Mouse (Mus musculus): Measurements from ENCODE around the gene Ldah.
"Not testable (repeated sequence)": the region's sequence is repeated elsewhere in the genome, so short reads cannot be mapped to it uniquely, and the experiment has no call there.

The Ldah gene

DNA sequence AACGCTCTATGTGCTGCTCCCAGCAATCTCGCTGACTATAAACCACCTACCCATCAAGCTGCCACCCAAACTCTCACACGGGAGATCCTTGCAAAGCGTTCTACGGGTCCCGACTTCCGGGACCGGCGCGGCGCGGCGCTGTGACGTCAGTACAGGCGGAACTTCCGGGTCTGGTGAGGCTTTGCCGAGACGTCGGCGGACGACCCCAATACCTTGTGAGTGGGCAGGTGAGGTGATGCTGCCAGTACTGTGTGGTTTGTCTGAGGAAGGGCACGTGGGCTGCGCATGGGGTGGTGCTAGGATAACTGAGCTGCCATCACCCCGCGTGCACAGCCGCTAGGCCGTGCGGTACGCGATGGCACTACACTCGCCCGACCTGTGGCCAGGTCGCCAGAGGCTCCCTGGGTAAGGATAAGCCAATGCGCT, at the start of gene Ldah:
TSS of gene Ldah (plus strand) at position 130 of the 426 bp plus-strand sequence.
- peak; percentile 90 for DNase-seq (ENCODE audit: low spot score)

DNA sequence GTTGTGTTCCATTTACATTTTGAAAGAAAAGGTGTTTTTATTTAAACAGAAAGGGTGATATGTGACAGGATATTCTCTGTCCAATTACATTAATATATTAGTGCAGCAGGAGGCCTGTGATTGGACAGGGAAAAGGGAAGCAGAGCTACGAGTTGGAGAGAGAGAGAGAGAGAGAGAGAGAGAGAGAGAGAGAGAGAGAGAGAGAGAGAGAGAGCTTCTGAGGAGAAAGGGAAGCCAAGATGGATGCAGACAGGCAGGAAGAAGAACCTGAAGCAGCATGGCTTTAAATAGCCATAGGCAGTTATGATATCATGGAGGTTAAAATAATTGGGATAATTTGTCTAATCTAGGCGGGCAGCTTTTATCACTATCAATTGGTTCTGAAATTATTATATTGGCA, 40.2 kb upstream of the Ldah start:
- no peak for DNase-seq (ENCODE audit: low spot score)

DNA sequence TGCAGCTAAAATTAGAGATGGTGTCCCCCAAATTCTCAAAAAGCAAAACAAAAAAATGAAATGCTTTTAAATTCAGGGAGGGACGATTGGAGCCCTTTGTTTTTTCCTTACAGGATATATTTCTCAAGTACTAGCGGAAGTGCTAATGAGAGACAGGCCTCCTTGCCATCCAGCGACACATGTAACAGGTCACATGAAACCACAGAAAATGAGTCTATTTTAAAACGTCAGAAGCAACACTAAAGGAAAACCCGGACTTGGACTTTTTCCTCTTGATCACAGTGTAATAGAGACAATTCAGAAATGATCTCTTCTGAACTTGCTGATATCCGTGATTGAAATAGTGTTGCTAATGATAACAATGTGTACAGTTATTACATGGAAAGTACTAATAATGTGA, 27.0 kb upstream of the Ldah start:
- DNase-seq (ENCODE audit: low spot score): no peak

DNA sequence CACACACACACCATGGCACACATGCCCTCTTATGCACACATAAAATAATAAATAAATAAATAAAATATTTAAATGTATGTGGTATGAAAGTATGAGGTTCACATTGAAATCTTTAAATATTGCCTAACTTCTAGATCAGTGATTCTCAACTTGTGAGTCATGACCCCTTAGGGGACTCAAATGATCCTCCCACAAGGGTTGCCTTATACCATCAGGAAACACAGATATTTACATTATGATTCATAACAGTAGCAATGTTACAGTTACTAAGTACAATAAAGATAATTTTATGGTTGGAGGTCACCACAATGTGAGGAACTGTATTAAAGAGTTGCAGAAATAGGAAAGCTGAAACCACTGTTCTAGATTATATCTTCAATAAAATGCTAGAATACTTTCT, 26.2 kb upstream of the Ldah start:
- no peak for DNase-seq (ENCODE audit: low spot score)

DNA sequence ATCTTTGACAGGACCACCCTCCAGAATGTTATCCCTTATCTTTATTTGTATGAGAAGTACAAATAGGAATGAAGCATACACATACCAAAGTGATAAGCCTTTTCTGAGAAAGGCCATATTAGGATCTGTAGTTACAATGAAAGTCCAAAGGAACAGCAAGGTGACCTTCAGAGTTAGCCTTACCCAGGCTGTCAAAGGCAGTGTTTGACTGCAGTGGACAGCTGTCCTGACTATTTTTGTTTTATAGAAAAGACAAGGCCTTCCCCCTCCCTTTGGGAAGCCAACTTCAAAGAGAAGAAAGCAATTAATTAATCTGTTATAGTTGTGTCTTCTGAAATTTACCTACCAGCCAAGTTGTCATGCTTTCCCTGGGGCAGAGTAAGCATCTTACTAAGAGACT, 23.4 kb upstream of the Ldah start:
- no peak for DNase-seq (ENCODE audit: low spot score)

DNA sequence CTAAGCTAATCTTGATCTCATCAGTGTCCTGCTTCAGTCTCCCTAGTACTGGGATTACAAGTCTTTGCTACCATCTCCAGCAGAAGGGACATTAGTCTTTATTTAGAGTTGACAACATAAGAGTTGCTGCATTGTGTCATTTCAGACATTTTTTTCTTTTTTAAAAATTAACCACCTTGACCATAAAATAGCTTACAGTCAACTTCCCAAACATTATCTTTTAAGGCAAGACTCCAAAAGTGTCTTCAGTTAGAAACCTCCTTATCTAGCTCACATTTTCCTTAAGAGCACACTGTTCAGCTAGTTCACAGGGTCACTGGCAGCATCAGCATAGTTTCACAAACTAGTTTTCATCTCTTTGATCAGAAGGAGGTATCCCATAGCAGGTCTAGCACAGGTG, 19.7 kb upstream of the Ldah start:
- DNase-seq (ENCODE audit: low spot score): no peak

DNA sequence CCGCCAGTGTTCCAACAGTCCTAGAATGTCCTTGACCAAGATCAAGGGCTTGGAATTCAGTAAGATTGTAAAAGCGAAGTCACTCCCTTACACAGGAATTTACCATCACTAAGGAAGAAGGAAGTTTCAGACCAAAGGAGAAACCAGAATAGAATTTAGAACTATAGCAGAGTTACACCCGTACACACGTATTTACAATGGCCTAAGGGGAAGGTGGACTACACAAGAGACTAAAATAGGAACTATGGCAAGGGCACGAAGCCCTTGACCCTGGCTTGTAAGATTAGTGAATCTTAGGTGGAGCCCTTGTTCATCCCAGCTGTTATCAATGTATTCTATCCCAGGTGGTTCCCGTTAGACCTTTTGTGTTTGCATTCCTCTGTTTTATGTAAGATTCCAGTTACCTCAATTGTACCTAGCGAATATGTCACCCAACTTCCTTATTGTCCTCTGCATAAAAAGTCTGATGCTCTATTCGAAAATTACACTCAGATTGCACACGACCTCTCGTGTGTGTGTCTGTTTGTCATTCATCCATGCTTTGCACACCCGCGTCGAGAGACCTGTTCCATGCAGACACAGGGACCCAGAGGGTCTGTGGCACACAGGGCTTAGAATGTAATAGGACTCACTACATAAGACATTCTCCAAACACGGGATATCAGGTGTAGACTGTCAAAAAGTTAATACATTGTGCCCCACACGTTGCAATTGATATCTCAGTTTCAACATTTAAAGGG, 18.9 kb upstream of the Ldah start:
- DNase-seq (ENCODE audit: low spot score): not testable (repeated sequence)

DNA sequence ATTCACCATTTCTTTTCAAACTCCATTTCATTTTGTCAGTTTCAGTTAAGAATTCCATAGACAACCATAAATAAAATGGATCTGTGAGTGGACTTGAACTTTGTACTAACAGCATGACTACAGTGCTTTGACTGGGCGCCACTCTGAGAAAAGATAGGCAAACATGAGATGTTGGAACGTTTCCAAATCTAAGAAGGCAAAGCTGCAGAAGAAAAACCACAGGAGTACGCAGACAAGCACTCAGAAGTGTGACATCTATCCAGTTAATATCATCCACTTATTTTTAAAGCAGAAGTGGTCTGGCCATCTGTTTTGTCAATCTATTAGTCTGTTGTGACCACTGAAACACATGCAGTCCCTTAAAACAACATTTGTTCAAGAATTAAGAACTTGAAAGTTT, 18.2 kb upstream of the Ldah start:
- no peak for DNase-seq (ENCODE audit: low spot score)

DNA sequence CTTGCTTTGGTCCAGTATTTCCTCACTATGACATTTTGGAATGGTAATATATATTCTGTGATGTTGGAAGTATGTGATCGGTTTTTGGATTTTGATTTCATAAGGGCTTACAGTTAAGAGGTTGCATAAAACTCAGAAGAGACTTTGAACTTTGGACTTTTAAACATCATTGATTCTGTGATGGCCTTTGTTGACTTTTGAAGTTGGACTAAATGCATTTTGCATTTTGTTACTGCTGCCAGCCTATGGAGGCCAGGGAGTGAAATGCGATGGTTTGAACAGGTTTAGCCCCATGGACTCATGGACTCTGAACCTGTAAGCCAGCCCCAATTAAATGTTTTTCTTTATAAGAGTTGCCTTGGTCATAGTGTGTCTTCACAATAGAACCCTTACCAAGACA, 2.2 kb upstream of the Ldah start:
- no peak for DNase-seq (ENCODE audit: low spot score)

DNA sequence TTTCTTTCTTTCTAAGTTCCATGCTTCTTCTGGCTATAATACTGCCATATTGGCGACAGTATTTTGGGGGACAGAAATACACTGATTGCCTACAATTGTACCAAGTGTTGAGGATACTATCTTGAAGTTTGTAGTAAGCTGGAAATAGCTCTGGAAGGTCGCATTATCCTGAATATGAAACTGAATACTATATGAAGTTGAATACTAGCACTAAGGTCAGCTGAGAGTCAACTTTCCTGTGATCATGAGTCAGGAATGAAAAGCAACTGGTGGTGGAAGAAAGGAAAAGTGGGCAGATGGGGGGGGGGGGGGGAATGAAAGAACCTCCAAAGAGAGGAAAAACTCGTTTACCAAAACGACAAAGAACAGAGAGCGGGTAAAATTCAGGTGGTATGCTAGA, 329 bp upstream of the Ldah start:
- no peak for DNase-seq (ENCODE audit: low spot score)

DNA sequence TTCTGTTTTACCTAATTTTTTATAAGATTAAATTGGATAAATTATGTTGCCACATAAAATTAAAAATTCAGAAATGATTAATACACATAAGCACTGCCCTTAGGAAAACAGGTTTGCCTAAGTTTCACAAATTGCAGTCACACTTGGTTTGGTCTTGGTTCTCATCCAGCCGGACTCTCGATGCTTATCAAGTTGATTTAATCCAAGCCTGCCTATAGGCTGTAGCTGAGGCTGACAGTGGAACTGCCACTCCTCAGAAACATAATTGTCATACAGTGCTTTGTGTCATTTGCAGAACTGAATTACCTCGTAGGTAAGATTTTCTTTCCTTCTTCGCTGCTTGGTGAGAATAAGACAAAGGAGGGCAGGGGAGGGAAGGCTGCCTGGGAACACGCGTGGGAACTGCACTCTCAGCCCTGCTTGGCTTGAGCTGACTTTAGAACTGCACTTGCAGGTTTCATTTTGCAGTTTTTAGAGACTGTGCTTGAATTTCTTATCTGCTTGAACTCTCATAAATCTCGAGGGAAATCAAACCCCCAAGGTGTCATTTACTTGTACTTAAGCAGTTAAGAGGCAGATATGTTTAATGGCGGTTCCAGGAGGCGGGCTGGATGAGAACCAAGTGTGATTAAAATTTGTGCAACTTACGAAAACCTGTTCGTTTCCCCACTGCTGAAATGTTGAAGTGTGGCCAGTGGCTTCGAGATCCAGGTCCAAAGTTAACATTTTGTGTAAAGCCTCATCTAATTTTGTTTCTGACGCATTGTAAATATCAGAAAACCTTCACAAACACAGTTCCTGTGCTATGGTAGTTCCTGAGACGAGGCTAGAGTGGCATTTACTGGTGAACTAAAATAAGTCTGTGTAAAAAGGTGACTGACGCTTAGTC, 8.7 kb downstream of the Ldah start:
- no peak for DNase-seq (ENCODE audit: low spot score)

DNA sequence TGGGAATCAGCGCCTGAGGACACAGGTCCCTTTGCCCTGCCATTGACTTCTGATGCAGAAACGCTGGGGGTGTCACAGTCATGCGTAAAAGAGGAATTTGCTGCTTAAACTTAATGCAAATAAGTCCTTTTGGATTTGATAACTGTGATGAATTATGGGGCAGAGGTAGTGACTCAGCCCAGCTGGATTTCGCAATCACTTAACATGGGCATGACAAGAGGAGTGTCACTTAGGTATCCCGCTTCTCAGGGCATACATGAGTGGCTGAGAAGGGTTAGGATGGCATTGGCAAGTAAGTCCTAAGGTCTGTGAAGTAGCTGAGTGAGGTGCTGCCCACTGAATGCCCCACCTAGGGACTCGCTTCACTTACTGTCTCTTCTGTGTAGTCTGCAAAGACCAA, 15.1 kb downstream of the Ldah start:
- DNase-seq (ENCODE audit: low spot score): no peak

DNA sequence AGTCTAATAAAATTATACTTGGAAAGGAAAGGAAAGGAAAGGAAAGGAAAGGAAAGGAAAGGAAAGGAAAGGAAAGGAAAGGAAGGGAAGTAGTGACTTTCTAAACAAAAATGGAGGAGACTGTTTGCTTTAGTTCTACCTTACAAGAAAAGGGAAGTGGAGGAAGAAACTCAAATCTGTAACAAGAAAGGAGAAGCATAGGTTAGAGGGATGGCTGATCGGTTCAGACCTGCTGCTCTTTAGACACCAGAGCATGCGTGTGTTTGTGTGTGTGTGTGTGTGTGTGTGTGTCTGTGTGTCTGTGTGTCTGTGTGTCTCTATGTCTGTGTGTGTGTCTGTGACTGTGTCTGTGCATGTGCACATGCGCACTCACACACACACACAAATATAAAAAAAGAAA, 23.2 kb downstream of the Ldah start:
- DNase-seq (ENCODE audit: low spot score): no peak

DNA sequence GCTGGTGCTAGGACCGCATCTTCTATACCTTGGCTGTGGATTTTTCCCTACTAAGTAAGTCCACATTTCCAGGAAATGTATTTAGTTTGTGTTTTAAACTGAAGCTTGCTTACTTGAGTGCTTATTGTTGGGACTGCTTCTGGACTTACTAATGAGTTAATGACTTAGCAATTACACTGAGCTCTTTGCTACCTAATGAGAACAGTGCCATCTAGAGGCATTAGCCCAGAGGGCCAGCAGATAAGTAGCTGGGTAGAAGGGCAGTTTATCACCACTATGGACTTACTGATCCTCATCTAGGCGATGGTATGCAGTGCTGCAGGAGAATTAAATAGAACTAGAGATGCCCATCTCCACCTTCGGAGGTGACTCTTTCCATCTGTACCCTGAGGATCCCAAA, 24.8 kb downstream of the Ldah start:
- DNase-seq (ENCODE audit: low spot score): no peak

DNA sequence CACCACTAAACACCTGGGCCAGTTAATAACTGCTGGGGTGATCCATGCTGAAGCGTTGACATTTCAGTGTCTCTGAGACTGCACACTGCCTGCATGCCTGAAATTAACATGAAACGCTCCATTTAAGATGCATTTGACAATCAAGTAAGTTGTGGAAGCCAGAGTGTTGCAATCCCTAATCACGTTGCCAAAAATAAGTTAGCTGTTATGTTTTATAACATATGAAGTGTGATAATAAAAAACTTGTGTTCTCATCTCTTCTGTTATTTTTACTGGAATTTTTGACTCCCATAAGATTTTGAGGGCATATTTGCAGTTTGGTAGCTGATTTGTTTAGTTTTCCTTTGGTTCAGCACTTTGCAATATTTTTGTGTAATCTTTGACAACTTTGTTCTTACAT, 34.3 kb downstream of the Ldah start:
- no peak for DNase-seq (ENCODE audit: low spot score)

DNA sequence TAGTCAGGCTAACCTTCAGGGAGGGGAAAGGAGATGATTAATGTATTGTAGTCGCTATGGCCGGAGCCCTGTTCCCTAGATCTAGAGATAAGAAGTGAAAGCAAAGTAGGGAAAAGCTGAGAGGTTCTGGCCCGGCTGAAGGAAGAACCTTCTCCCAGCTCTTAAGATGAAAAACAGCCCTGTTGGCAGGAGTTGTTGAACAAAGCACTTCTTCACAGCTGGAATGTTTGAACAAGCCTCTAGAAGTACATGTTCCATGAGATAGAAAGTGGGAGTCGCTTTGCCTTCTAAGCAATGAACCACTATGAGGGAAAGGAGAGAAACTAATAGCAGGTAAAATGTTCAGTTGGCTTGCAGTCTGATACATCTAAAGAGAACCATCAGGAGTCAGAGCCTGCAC, 36.8 kb downstream of the Ldah start:
- no peak for DNase-seq (ENCODE audit: low spot score)

DNA sequence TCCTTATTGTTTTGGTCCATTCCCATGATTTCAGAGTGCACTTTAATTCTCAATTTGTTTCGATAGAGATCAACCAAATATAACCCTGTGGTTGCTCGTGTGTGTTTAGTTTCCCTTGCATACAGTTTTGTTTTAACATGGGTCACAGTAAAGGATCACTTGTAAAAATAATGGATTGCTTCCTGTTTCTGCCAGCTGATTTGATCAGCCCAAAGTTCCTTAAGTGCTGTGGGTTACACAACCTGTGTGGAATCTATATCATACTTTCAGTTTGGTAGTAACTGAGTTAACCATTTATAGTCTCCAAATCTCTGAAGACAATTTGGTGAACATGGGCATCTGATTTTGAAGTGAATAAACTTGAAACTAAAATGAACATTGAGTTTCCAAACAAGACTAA, 52.4 kb downstream of the Ldah start:
- DNase-seq (ENCODE audit: low spot score): no peak

DNA sequence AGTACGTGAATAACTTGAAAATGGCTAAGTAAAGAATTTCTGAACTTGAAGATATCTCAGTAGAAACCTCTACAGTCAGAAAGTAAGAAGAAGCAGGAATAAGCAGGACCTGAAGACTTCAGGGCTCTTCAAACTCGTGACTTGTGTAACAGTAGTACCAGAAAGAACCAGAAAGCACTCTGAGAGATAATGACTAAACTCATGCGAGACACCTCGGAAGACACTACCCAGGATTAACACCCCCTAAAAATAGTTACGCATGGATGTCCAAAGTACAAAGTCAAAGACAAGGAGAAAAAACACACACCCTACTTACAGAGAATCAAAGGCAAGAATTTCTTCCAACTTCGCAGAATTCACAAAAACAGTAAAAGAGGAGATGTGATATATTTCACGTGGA, 58.4 kb downstream of the Ldah start:
- DNase-seq (ENCODE audit: low spot score): no peak

DNA sequence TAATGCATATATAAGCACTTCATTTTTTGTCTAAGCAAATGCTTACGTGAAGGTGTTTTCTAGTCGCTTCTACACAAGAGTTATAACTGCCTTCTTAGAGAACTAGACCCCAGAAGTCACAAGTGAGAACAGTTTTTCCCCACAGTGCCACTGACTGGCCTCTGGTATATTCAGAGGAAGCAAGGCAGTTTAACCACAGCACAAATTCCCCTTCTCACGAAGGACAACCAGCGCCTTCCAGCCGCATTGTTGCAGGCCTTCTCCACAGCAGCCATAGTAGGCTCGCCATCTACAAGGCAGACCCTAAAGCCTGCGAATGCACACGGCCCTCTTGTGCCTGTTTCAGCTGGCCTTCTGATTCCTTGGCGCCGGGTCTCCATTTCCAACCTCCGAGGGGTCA, 61.7 kb downstream of the Ldah start:
- no peak for DNase-seq (ENCODE audit: low spot score)

DNA sequence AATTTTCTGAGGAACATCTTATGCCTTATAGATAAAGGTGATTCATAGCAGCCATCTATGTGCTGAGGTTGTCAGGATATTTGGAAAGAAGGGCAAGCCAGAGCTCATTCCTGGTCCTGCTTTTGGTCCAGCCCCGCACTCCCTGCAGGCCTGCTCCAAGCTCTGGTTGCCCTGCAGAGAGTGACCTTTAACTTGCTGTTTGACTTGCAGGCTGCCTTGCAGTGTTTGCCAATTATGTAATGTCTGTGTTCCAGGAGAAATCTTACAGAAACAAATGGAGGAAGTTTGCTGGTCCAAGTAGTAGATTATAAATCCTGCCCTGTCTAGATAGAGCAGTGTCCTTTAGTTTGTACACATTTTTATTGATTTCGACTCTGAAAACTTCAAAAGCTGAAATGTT, 63.5 kb downstream of the Ldah start:
- DNase-seq (ENCODE audit: low spot score): no peak

DNA sequence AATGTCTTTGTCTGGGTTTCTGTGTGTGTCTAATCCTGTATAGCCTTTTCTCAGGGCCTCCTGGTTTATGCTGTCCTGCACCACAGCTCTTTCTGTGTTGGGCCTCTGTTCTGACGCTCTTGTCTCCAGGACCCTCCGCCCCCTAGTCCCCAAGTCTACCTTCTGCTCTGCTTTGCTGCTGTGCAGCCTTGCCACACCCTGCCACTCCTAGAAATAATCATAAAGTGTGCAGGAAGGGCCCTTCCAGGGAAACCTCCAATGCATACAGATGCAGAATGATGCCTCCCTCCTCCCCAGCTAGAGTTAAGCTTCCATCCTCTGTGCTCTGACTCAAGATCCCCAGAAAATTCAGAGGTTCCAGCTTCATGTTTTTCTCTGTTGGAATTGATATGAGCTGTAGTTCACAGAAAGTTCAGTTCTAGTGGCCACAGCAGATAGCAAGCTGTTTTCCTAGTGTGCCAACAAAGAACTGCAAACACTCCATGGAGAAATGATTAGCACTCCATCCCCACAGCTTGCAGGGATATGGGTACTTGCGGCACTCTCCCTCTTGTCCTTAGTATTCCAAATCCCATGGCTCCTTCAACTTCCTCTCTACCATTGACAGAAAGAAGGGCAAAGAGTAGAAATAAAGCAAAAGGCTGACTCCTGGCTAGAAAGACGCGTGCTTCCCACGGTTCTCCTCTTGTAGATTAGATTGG, 65.7 kb downstream of the Ldah start:
- DNase-seq (ENCODE audit: low spot score): no peak

DNA sequence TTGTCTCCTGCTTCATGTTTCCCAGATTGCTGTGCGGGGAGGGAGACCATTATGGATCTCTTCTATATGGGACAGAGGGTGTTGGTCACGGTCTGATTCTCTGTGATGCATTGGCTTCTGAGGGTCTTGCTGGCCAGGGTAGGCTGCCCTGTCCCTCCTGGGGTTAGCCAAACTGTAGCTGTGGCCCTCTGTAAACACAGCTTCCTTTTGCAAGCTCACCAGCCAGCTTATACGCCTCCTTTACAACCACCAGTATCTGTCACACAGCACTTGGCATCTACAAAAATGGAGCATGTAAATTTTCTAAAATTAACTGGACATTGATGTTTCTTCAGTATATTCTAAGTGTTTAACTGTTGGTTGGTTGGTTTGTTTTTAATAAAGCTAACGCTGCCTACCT, 67.5 kb downstream of the Ldah start:
- DNase-seq (ENCODE audit: low spot score): no peak
